Mouse (Mus musculus) common myeloid progenitor, adult 5-6 weeks (primary cell): ENCODE data around the gene Sart3. TPM values are rescaled to one million over a fixed set of nuclear protein-coding genes. Genes with fewer than 3 reads are reported as not detected.

Experiments used
- total RNA-seq: library from RNA; stranded (forward); fragments of 200-1000, 187-1606 nt; gene quantifications from 2 replicates; pipeline ENCODE4 v1.2.3, GENCODE M21; 2017

Sart3 gene
- total RNA-seq, 1 experiment from 2014 or later = 62.7 TPM

Other genes with a start within 250 kb of the Sart3 start
- 0.27 TPM in 1 of 2 replicates, not detected in the other for gene Cmklr1, start 122.1 kb downstream of the Sart3 start, total RNA-seq
- not detected in 2 replicates for gene 1700069L16Rik, start 47.7 kb downstream of the Sart3 start, total RNA-seq
- gene Ficd, start 36.7 kb downstream of the Sart3 start, total RNA-seq = 0.50 and 0.58 TPM in 2 replicates
- gene Iscu, start 238 bp upstream of the Sart3 start, total RNA-seq = 78.7 and 91.1 TPM in 2 replicates
- gene Tmem119, start 28.0 kb upstream of the Sart3 start, total RNA-seq = 2.7 and 3.6 TPM in 2 replicates
- gene Selplg, start 60.1 kb upstream of the Sart3 start, total RNA-seq = 91.4 and 108 TPM in 2 replicates
- 92.4 and 106 TPM in 2 replicates for gene Coro1c, start 136.2 kb upstream of the Sart3 start, total RNA-seq
- 3.3 and 7.0 TPM in 2 replicates for gene Ssh1, start 221.4 kb upstream of the Sart3 start, total RNA-seq
- gene Dao, start 231.2 kb upstream of the Sart3 start, total RNA-seq = not detected in 2 replicates